Mouse (Mus musculus) megakaryocyte, embryonic 14.5 days (primary cell): ENCODE results near the gene Sult1c2. TPM values are rescaled to one million over a fixed set of nuclear protein-coding genes. Genes with fewer than 3 reads are reported as not detected.
"Not testable (repeated sequence)": the region's sequence is repeated elsewhere in the genome, so short reads cannot be mapped to it uniquely, and the experiment has no call there.

Experiments used
- H3K27me3 ChIP-seq: replicated peaks from 2 replicates; pipeline ENCODE3; 2012; ENCODE audit warnings: inconsistent platforms
- H3K36me3 ChIP-seq: replicated peaks from 2 replicates; pipeline ENCODE3; 2012; ENCODE audit warnings: low read length, inconsistent platforms, mixed read lengths
- H3K4me1 ChIP-seq: 2 replicates; pipeline ENCODE4 v1.6.1; 2012; ENCODE audit warnings: inconsistent platforms
- H3K4me3 ChIP-seq: replicated peaks from 2 replicates; pipeline ENCODE3; 2012; ENCODE audit warnings: moderate library complexity, mild to moderate bottlenecking, inconsistent platforms
- H3K9me3 ChIP-seq: 2 replicates; pipeline ENCODE4 v1.6.1; 2012; ENCODE audit warnings: inconsistent platforms
- FLI1 ChIP-seq: IDR thresholded peaks from 2 replicates; pipeline ENCODE4 v1.6.1; 2012; ENCODE audit warnings: low read length, inconsistent platforms, mixed read lengths
- GATA1 ChIP-seq: IDR thresholded peaks from 3 replicates; pipeline ENCODE4 v1.6.1; 2012; ENCODE audit warnings: mixed read lengths, low read length, inconsistent platforms, borderline replicate concordance
- polyA plus RNA-seq: library from polyadenylated mRNA; stranded (reverse); fragments of >175 nt; gene quantifications from 2 replicates; pipeline ENCODE4 v1.2.3, GENCODE M21; 2012; ENCODE audit warnings: low replicate concordance; ENCODE audit not compliant: insufficient read depth

Sult1c2 gene
- polyA plus RNA-seq: not detected in 2 replicates

DNA sequence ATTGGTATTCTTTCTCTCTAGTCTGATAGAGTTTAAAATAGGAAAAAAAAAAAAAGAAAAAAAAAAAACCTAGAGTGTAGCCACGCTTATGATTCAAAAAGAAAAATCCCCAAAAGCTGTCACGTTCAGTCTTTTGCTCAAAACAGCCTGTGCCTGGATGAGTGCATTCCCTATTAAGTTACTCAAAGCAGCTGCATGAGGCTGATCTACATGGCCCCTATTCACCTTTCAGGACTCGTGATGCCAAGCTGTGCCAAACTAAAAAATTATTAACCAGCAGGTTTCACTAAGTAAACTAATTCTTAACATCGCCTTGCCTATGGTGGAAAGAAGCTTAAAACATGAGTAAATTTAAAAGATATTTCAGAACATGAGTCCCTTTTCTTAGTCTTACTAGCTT lies at the start of gene Sult1c2:
Gene Sult1c2, minus strand, starts transcription at position 134 of the 400 bp plus-strand sequence.
- H3K27me3 ChIP-seq: no peaks in the 10 kb centered on the region
- TF ChIP-seq GATA1 (no peak), FLI1 (no peak)
- H3K4me1 ChIP-seq: no peaks in the 10 kb centered on the region
- no peaks in the 10 kb centered on the region for H3K36me3 ChIP-seq
- no peak within 1 kb of the TSS for H3K4me3 ChIP-seq
- H3K9me3 ChIP-seq: peaks cover 5% of the 10 kb centered on the region; the same call in 1 of the 2 replicates

DNA sequence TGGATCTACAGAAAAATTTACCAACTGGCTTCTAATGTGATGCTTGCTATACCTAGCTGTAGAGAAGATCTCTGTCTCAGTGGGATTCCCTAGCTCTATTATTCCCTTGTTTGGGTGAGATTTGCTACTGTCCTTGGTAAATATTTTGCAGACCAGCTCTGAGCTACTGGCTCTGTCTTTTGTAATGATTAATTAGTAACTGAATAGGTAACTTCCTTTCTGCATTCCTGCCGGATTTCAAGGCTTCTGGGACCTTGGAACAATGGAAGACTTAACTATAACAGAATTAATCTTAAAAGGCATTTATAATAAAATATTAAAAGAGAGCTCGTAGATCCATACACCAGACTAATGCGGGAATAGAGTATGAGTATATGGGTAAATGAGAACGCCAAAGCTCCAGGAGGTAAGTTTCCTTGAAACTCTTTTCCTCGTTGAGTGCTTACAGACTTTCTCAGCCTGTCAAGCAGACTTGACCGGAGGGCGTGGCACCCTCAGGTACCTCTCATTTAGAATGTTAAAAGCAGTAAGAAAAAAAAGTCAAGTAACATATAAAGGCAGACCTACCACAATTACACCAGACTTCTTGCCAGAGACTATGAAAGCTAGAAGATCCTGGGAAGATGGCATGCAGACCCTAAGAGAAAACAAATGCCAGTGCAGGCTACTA lies 33.0 kb upstream of the Sult1c2 start:
- H3K9me3 ChIP-seq: peaks cover 31% of the 10 kb centered on the region
- H3K4me1 ChIP-seq, H3K36me3 ChIP-seq, H3K4me3 ChIP-seq, H3K27me3 ChIP-seq: not testable (repeated sequence)

DNA sequence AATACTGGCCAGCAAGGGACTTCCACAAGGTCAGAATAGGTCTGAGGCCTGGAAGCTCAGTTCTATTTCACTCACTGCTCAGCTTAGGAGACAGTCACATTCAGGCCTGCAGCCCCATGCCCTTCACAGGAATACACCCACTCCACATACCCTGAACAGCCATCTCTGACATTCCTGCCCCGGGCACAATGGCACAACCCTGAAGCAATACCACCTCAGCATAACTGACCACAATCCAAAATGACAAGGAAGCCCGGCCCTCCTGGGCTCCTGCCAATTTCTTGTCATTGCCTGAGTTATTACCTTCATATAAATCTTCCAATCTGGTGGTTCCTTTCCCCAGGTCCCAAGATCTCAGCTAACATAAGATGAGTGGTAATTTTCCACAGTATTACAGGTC lies 28.3 kb upstream of the Sult1c2 start:
- Histone ChIP-seq H3K4me3 (no peak overlapping the region), H3K4me1 (no peaks in the 10 kb centered on the region), H3K9me3 (peaks cover 13% of the 10 kb centered on the region; the same call in 1 of the 2 replicates), H3K27me3 (no peaks in the 10 kb centered on the region), H3K36me3 (no peaks in the 10 kb centered on the region)
- TF ChIP-seq GATA1: no peak
- TF ChIP-seq FLI1: no peak

DNA sequence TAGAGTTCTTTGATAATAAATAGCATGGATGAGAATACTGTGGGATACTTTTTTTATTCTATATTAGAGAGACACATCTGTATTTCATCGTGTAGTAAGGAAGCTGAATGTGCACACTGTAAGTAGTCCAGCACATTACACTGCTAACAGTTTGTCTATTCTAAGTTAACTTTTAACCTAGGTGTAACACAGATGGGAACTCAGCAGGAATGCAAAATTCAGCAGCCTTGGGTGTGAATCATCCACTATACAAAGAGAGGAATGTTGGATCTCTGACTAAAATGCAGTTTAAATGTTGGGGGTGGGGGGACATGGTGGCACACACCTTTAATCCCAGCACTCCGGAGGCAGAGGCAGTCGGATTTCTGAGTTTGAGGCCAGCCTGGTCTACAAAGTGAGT lies 26.1 kb upstream of the Sult1c2 start:
- no peaks in the 10 kb centered on the region for H3K27me3 ChIP-seq
- TF ChIP-seq FLI1: no peak
- TF ChIP-seq GATA1: no peak
- no peak overlapping the region for H3K4me3 ChIP-seq

DNA sequence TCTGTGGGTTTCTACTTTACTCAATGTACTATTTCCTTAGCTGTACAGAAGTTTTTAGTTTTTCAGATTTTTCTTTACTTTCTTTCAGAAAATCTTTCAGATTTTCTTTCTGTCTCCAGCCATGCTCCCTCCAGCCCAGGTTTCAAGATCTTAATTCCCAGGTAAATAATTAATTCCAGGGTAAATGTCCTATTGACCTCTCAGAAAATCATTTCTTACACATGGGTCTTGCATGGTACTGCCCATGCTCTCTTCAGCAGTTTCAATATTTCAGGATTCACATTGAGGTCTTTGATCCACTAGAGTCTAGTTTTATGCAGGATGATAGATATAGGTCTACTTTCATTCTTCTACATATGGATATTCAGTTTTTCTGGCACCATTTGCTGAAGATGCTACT lies 23.8 kb upstream of the Sult1c2 start:
- Histone ChIP-seq H3K4me1 (no peaks in the 10 kb centered on the region), H3K9me3 (0 out of 2 replicates have a peak, but pooled peaks cover 5% of the 10 kb centered on the region), H3K27me3 (no peaks in the 10 kb centered on the region), H3K4me3 (no peak overlapping the region), H3K36me3 (no peaks in the 10 kb centered on the region)
- TF ChIP-seq GATA1 (no peak), FLI1 (no peak)

More for the DNA sequence above, 26.1 kb upstream of the Sult1c2 start:
- H3K36me3 ChIP-seq: no peaks in the 10 kb centered on the region
- H3K9me3 ChIP-seq: peaks cover 11% of the 10 kb centered on the region; the same call in 1 of the 2 replicates
- no peaks in the 10 kb centered on the region for H3K4me1 ChIP-seq

DNA sequence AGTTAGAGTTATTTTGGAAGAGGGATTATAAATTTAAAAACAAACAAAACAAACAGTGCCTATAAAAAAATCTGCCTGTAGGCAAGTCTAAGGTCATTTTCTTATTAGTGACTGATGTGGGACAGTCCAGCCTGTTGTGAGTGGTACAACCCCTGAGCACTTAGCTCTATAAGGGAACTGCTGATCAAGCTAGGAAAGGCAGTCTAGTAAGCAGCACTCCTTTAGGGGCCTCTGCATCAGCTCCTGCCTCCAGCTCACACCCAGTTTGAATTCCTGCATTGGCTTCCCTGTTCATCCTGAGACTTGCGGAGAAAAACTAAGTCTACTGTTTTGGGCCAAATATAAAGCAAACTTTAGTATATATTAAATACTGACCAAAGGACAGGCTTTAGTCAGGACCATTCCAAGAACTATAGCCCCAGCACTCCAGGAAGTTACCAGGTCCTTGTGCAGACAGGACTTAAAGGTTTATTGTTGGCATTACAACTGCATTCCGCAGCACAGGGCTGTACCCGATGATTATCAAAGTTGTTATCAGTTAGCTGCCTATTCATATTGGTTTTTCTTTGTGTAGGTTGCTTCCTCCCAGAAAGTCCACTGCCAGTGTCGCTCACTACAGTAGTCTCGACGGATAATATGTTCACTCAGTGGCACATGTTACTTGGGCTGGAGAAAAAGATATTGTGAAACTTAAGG lies 19.3 kb upstream of the Sult1c2 start:
- TF ChIP-seq FLI1 (no peak), GATA1 (no peak)
- H3K36me3 ChIP-seq: no peaks in the 10 kb centered on the region
- H3K9me3 ChIP-seq: no peaks in the 10 kb centered on the region
- H3K4me1 ChIP-seq: no peaks in the 10 kb centered on the region
- H3K27me3 ChIP-seq: no peaks in the 10 kb centered on the region
- no peak overlapping the region for H3K4me3 ChIP-seq

DNA sequence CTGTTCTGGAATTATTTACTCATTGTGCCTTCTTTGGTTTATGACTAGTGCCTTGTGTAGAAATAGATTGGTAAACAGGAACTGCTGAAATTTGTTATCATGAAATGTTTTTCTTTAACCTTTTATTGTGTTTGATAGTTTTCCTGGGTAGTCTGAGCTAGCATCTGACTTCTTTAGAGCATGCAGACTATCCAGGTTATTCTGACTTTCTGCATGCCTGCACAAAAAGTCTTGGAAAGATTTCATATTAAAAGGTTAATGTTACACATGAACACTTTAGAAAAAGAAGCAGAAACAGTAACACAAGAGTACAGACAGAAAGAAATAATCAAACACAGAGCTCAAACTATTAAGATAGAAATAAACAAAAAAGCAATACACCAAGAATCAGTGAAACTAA lies 14.4 kb upstream of the Sult1c2 start:
- Histone ChIP-seq H3K4me1 (no peaks in the 10 kb centered on the region), H3K9me3 (no peaks in the 10 kb centered on the region), H3K27me3 (no peaks in the 10 kb centered on the region), H3K4me3 (no peak overlapping the region), H3K36me3 (no peaks in the 10 kb centered on the region)
- TF ChIP-seq FLI1 (no peak), GATA1 (no peak)

DNA sequence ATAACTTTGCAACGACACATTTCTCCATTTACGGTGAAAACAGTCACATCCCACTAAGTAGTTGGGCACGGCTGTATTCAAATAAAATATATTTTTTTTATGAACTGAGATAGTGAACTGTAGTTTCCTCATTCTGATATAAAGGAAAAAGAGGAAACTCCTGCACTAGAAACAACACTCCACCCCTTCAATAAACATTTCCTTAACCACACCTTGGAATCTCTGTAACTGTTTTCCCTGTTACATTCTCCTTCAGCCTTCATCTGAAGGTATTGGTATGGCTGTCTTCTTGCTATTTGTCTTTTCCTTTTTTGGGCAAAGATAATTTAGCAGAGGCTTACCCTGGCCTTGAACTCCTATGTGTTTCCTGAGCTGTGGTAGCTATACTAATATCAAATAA lies 8.9 kb upstream of the Sult1c2 start:
- TF ChIP-seq FLI1: no peak
- no peak for TF ChIP-seq GATA1
- Histone ChIP-seq H3K9me3 (no peaks in the 10 kb centered on the region), H3K36me3 (no peaks in the 10 kb centered on the region), H3K27me3 (no peaks in the 10 kb centered on the region), H3K4me1 (no peaks in the 10 kb centered on the region), H3K4me3 (no peak overlapping the region)

DNA sequence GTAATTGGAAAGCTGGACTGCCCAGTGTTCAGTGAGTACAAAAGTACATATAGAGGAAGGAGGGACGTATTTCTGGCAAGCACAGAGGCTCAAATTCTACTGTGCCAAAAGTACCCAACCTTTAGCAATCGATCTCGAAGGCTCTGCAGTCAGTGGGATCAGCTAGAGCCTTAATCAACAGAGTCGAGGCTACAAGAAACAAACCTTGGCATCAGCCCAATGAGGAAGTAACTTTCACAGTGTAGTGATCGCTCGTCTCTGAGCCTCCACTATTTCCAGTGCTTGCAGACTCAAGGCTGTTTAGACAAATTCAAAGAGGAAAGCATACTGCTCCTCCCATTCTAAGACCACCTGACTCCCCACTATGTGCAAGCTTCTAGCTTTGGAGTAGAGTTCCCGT lies 343 bp downstream of the Sult1c2 start:
- H3K4me1 ChIP-seq: no peaks in the 10 kb centered on the region
- no peaks in the 10 kb centered on the region for H3K36me3 ChIP-seq
- H3K4me3 ChIP-seq: no peak overlapping the region
- TF ChIP-seq GATA1: no peak
- TF ChIP-seq FLI1: no peak
- peaks cover 5% of the 10 kb centered on the region; the same call in 1 of the 2 replicates for H3K9me3 ChIP-seq
- H3K27me3 ChIP-seq: no peaks in the 10 kb centered on the region

DNA sequence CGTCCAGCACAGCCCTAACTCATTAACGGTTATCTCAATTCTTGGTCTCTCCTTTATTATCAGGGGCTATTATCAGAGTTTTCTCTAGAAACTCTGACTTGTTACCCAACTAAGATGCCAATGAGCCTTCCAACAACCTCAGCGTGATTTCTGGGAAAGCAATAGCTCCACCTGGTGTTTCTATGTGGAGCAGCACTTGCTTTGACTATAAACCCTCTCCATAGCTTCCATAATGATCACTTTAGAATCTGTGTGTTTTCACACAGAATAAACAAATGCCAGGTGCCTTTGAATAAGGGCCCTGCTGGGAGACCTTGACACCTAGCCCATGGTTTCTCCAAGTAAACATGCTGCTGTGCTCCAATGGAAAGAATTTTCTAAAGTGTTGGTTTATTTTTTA lies 12.8 kb downstream of the Sult1c2 start:
- Histone ChIP-seq H3K27me3 (no peaks in the 10 kb centered on the region), H3K9me3 (no peaks in the 10 kb centered on the region), H3K36me3 (no peaks in the 10 kb centered on the region), H3K4me1 (no peaks in the 10 kb centered on the region), H3K4me3 (no peak overlapping the region)
- TF ChIP-seq FLI1 (no peak), GATA1 (no peak)

DNA sequence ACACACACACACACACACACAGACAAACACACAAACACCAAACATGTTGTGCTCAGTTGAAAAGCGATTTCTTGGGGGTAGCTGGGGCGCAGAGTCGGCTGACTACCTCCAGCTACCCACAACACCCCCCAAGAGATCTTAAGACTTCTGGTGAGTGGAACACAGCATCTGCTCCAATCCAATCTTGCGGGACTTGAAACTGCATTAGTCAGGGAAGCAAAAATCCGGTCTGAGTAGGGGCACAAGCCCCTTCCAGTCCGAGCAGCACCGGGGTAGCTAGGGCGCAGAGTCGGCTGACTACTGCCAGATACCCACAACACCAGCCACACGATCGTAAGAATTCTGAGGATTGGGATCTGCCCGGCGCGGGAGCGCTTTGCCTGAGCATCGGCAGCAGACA lies 42.2 kb downstream of the Sult1c2 start:
- not testable (repeated sequence) for H3K9me3 ChIP-seq, H3K4me1 ChIP-seq, H3K36me3 ChIP-seq, H3K27me3 ChIP-seq, H3K4me3 ChIP-seq
